Mouse (Mus musculus) thymus, postnatal 36 days (tissue): Measurements from ENCODE around the gene Tinagl1.

ENCODE experiments used
- DNase-seq, 2 experiments: peaks; one replicate each; pipeline ENCODE4 v3.0.0; 2022; ENCODE audit warnings: mixed read lengths in 2 of 2

The Tinagl1 gene

GRCm38 (mm10) chr4:130138441-130139213 lies 36.3 kb downstream of the Tinagl1 start:
- DNase-seq = peak; percentile 51 to 53

- DNase-seq = no peak
These were observed 41.5 kb downstream of the Tinagl1 start for GRCm38 (mm10) chr4:130133399-130133798.

DNA sequence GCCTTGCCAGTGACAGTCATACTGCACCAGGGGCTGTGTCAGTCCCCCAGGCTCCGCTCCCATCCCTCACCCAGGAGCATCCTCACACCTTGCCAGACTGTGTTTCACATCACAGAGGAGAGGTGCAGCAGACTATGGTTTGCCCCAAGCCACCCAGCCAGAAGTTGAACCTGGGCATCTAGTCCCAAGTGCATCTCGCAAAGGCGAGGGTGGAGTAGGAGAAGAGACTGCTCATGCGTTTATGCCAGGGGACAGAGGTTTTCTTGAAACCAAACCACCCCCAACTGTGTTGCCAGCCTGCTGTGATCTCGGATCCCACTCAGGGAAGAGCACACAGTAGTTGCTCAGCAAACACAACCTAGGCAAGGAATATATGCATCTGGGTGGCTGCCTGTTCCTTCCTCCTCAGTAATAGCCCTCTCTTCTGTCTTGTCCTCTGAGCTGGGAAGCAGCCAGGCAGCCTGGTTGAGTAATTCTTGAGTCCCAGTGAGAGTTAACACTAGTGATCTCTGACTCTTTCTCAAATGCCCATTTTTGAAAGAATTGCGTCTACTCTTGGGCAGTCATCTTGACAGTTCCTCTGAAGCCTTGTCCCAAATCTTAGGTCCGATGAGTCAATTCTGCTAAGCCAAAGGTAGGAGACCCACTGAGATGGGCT lies 43.3 kb downstream of the Tinagl1 start:
- no peak for DNase-seq

DNA sequence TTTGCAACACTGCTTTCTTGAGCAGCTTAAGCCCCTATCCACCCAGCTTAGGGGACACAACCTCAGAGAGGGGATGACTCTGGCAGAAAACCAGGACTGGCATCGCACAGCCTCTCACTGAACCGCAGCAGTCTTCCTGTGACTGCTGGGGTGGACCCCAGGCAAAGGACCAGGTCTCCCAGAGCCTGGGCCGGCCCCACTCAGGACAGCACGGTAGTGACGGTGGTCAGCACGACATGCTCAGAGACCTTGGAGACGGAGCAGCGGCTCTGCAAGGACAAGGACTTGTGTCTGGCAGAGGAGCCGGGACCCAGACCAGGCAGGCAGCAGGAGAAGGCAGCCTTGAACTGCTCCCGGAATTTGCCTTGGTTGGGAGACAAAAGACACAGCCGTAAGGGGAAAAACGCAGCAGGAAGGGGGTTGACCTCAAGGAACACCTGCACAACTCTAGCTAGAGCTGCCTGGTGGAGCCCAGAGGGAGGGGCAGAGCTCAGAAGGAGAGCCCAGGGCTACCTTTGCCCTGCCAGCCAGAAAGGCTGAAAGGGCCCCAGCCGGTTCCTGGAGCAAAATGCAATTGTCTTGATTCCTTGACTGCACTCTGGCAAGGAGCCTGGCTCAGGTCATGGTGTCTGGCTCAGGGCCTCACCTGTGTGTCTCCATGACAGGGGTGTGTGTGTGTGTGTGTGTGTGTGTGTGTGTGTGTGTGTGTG lies 44.1 kb downstream of the Tinagl1 start:
- no peak for DNase-seq

GRCm38 (mm10) chr4:130130082-130130481 lies 44.8 kb downstream of the Tinagl1 start:
- DNase-seq = no peak

GRCm38 (mm10) chr4:130128907-130129306 lies 46.0 kb downstream of the Tinagl1 start:
- DNase-seq = no peak

- DNase-seq = no peak
These were observed 49.0 kb downstream of the Tinagl1 start for GRCm38 (mm10) chr4:130125935-130126334.

DNA sequence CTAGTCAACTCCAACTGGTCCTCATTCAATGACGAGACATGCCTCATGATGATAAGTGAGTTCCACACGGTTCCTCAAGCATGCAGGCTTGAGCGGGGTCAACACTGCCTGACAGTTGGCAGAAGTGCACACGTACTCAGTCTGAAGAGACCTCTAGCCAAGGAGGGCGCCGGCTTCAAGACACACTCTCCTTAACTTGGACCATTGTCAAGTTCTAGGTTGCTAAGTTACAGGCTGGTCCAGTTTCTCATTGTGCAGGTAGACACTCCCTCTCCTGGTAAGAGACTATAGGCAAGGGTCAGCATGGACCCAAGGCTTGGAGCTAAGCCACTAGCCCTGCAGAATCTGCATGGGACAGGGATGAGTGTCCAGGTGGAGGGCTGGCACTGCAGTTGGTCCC lies 49.8 kb downstream of the Tinagl1 start:
- DNase-seq = no peak

DNA sequence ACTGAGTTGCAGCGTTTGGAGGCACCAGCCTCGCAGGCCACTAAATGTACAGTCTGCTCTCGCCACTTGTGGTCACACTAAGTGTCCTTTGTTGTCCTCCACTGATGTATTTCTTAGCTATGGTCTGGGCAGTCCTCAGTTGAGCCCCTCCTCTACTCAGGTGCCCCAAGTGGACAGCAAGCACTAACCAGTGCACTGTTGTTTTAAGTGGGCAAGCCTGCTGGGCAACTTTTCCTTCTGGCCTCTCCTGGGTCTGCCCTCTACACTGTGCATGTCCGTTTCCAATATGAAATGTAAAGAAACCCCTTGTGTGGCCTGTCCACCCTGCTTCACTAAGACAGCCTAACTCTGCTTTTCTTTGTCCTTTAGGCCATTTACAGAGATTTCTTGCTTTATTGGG lies 50.8 kb downstream of the Tinagl1 start:
- no peak for DNase-seq

DNA sequence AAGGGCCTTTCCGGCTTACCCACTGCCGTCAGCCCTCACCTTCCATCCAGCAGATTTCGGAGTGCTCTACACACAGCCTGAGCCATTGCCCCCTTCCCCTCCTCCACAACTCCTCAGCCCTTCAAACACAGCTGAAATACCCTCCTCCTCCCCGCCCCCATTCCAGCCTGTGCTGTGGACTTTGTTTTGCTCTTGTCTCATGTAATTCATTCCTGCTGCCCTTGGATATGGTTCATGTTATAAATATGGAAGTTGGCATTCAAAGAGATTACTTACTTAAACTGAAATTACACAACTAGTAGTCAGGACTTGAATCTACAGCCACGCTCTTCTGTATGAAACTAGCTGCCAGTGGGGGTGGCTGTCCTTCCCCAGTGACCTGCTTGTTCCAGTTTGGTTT lies 51.9 kb downstream of the Tinagl1 start:
- no peak for DNase-seq

GRCm38 (mm10) chr4:130121560-130121959 lies 53.4 kb downstream of the Tinagl1 start:
- no peak for DNase-seq

- no peak for DNase-seq
These were observed 54.2 kb downstream of the Tinagl1 start for GRCm38 (mm10) chr4:130120752-130121151.
